Mouse (Mus musculus): Measurements from ENCODE around the gene Olfr329-ps.
A peak's percentile ranks its signal among the peaks of the same experiment; 100 is the strongest.
"Not testable (repeated sequence)": the region's sequence is repeated elsewhere in the genome, so short reads cannot be mapped to it uniquely, and the experiment has no call there.

The Olfr329-ps gene

GRCm38 (mm10) chr11:58546322-58546721, at the start of gene Olfr329-ps:
Gene Olfr329-ps (minus strand): TSS chr11:58546422.
- DNase-seq (ENCODE audit: low spot score in 2 of 2), result peak in 1 of 2 experiments; percentile 2

- DNase-seq (ENCODE audit: low spot score in 2 of 2), result no peak
Observed at GRCm38 (mm10) chr11:58594814-58595213, 48.6 kb upstream of the Olfr329-ps start, which contains the start of gene Olfr324. Gene Olfr324 (plus strand): TSS chr11:58595114.

GRCm38 (mm10) chr11:58588620-58589250, 42.5 kb upstream of the Olfr329-ps start:
- no peak for DNase-seq (ENCODE audit: low spot score in 2 of 2)

GRCm38 (mm10) chr11:58587898-58588348, 41.7 kb upstream of the Olfr329-ps start:
- DNase-seq (ENCODE audit: low spot score in 2 of 2), result peak in 1 of 2 experiments; percentile 17

- no peak for DNase-seq (ENCODE audit: low spot score in 2 of 2)
Observed at GRCm38 (mm10) chr11:58578636-58579035, 32.4 kb upstream of the Olfr329-ps start.

GRCm38 (mm10) chr11:58577430-58577829, 31.2 kb upstream of the Olfr329-ps start, which contains the start of gene Olfr325:
Gene Olfr325 (plus strand): TSS chr11:58577730.
- DNase-seq (ENCODE audit: low spot score in 2 of 2), result no peak

GRCm38 (mm10) chr11:58570405-58570804, 24.2 kb upstream of the Olfr329-ps start, which contains the start of gene Olfr224:
Gene Olfr224 (minus strand): TSS chr11:58570553.
- peak; percentile 10 for DNase-seq (ENCODE audit: low spot score in 2 of 2)

- DNase-seq (ENCODE audit: low spot score in 2 of 2), result no peak
Observed at GRCm38 (mm10) chr11:58555536-58555935, 9.3 kb upstream of the Olfr329-ps start, which contains the start of gene Olfr328. Gene Olfr328 (minus strand): TSS chr11:58555636.

- not testable (repeated sequence) for DNase-seq (ENCODE audit: low spot score in 2 of 2)
Observed at GRCm38 (mm10) chr11:58534736-58535135, 11.5 kb downstream of the Olfr329-ps start, which contains the start of gene Olfr330. Gene Olfr330 (minus strand): TSS chr11:58534836.

DNA sequence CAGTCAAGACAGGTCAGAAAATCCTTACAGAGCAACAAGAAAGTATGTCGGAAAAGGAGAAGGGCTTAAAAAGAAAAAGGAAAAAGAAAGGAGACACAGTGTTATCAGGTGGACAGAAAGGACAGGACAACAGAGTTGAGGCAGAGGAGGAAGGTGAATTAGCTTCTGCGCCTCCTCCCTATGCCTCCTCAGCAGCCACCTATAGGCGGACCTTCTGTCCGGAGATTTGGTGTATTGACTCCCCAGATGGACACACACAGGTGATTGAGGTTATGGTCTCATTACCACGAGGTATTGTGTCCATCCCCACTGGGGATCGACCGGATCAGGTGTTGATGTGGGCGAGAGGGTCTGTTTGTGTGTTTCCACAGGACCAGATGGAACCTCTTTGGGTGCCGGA, 26.5 kb downstream of the Olfr329-ps start:
- peak; percentile 23 for DNase-seq (ENCODE audit: low spot score in 2 of 2)

- peak; percentile 59 to 63 for DNase-seq (ENCODE audit: low spot score in 2 of 2)
Observed at GRCm38 (mm10) chr11:58518916-58519315, 27.3 kb downstream of the Olfr329-ps start.

DNA sequence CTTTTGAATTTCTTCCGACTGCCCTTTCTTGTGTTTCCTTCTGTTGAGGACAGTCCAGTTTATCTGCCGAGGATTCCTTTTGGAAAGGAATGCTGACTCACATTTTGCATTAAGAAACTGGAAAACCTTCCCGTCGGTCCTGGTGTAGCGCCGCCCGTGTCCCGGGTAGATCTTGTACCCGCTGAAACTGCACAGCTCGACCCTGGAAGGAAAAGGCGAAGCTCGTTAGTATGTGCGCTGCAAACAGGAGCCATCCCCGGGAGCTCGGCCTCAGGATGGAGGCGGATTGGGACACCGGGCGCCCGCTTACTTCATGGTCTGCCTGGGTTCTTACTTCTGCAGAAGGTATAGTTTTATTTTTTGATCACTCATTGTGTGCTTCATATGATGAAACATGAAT, 37.2 kb downstream of the Olfr329-ps start:
- not testable (repeated sequence) for DNase-seq (ENCODE audit: low spot score in 2 of 2)

- DNase-seq (ENCODE audit: low spot score in 2 of 2), result not testable (repeated sequence)
Observed at GRCm38 (mm10) chr11:58502472-58502871, 43.8 kb downstream of the Olfr329-ps start, which contains the start of gene Olfr331. Gene Olfr331 (minus strand): TSS chr11:58502572.

DNA sequence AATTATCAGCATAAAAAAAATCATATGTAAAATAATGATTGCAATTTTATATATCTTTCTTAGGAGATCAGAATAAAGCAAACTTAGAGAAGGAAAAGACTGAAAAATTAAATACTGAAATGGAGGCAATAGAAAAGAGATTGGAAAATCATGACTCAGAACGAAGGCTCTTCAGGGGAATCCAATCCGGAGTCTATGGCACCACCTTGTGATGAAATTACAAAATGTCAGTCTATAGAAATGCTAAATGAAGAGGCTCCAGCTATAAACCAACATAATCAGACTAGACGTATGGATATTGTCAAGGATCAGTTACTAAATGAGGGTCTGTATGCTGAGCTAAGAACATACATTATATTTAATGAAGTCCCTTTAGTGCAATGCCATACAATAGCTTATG, 46.9 kb downstream of the Olfr329-ps start:
- DNase-seq (ENCODE audit: low spot score in 2 of 2), result no peak

GRCm38 (mm10) chr11:58498761-58499160, 47.5 kb downstream of the Olfr329-ps start:
- peak; percentile 30 to 52 for DNase-seq (ENCODE audit: low spot score in 2 of 2)

DNA sequence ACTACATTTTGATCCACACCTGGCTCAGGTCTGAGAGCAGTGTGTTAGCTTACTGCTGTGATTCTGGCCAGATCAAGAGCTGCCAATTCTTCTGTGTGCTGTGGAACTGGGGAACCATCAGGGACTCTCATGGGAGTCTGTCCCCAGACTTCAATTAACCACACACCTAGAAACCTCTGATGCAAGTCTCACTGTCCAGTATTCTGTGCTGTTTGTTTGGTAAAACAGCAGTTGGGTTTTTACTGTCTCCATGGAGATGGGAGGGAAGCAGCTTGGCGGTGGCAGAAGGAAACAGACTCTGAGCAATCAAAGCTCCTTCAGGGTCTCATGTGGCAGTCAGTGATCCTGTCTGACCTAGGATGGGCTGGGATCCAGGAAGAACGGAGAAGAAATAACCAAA, 53.8 kb downstream of the Olfr329-ps start, which contains the start of gene Olfr332:
Gene Olfr332 (minus strand): TSS at position 101 of the 400 bp plus-strand sequence.
- DNase-seq (ENCODE audit: low spot score in 2 of 2), result no peak

Measured in heart, adult 9 months (tissue).